Mouse (Mus musculus) brain, embryonic 14.5 days (tissue): ENCODE data around the gene Gm10277. TPM values are rescaled to one million over a fixed set of nuclear protein-coding genes. Genes with fewer than 3 reads are reported as not detected.

Experiments
- DNase-seq: peaks from one replicate; pipeline ENCODE4 v3.0.0-alpha.2; 2011; ENCODE audit warnings: low read depth
- CTCF ChIP-seq: fragments of 200-500 bp; IDR thresholded peaks from 2 replicates; pipeline ENCODE4 v1.5.1; 2012; ENCODE audit warnings: inconsistent platforms, mild to moderate bottlenecking, moderate library complexity, borderline replicate concordance; ENCODE audit not compliant: insufficient read depth, insufficient read length; ENCODE audit errors: extremely low read depth
- POLR2A ChIP-seq: fragments of 200-500 bp; IDR thresholded peaks from 2 replicates; pipeline ENCODE4 v1.6.1; 2012; ENCODE audit warnings: mild to moderate bottlenecking, inconsistent platforms, borderline replicate concordance; ENCODE audit not compliant: poor library complexity, insufficient read depth, insufficient read length, severe bottlenecking; ENCODE audit errors: extremely low read depth
- polyA plus RNA-seq: library from polyadenylated mRNA; depleted of rRNA; stranded (reverse); fragments of >200 nt; gene quantifications from 2 replicates; pipeline ENCODE4 v1.2.3, GENCODE M21; 2012

Gene Gm10277
- polyA plus RNA-seq, 1 experiment: not detected

DNA sequence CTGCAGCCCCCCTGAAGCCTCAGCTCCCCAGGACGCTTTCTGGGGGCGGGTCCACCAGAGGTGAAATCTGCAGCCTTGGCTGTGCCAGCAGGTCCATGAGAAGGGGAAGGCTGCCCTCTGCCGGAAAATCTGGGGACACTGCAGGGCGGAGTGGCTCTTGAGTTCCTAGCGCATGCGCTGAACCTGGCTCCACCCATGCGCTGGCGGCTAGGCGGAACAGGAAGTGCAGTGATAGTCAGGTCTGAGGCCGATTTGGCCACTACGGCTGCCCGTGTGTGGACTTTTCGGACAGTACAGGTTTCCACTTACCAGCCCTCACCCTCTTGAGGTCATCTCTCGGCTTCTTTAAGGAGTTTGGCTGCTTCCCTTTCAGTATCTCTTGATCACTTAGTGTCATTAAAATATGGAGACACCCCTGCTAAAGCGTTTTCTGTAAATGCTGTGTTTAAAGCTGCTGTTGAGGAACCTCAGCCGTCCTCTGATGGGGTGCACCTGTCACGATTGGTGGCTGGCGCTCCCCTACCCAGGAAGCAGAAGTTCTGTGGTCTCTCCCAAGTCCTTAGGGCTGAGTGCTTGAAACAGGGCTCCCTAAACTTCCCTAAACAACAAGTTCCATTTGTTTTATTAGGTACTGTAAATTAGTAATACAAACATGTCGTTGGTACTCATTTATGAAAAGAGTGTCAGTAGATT is 5.8 kb upstream of the Gm10277 start:
- TF ChIP-seq CTCF (peak; percentile 100), POLR2A (peak; percentile 16; the same call in 1 of the 2 replicates)
- peak; percentile 98 for DNase-seq

GRCm38 (mm10) chr11:77792566-77792909 is 5.0 kb upstream of the Gm10277 start:
- TF ChIP-seq POLR2A (no peak), CTCF (no peak)
- DNase-seq: no peak

- no peak for TF ChIP-seq CTCF
- TF ChIP-seq POLR2A: no peak
- peak; percentile 87 for DNase-seq
Measured at GRCm38 (mm10) chr11:77791752-77792565, 4.4 kb upstream of the Gm10277 start.

DNA sequence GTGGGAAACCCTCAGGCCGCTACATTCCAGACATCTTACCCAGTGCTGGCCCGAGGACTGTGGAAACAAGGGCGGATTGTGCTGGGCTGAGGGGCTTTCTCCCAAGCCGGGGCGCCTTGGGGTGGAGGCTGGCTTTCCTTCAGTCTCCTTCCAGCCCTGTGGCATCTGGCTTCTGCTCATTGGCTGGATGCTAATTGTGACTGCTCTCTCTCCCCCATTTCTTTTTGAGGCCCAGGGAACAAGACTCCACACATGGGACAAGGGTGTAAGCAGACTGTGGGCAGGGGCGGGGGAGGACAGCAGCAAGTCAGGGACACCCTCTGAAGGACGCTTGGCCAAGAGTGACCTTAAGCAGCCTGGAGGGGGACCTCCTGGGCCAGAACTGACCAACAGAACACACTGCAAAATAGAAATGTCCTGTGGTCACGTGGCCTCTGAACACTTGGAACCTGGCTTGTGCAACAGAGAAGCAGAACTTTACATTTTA is 3.7 kb upstream of the Gm10277 start:
- TF ChIP-seq POLR2A (no peak), CTCF (no peak)
- DNase-seq: peak; percentile 84

GRCm38 (mm10) chr11:77790286-77790685 is 2.7 kb upstream of the Gm10277 start:
- no peak for TF ChIP-seq CTCF
- peak; percentile 36 for DNase-seq

GRCm38 (mm10) chr11:77789512-77789911 is 2.0 kb upstream of the Gm10277 start:
- no peak for TF ChIP-seq POLR2A
- DNase-seq: no peak

GRCm38 (mm10) chr11:77785768-77786561 is 1.6 kb downstream of the Gm10277 start:
- DNase-seq: peak; percentile 72
- TF ChIP-seq CTCF (no peak), POLR2A (no peak)

DNA sequence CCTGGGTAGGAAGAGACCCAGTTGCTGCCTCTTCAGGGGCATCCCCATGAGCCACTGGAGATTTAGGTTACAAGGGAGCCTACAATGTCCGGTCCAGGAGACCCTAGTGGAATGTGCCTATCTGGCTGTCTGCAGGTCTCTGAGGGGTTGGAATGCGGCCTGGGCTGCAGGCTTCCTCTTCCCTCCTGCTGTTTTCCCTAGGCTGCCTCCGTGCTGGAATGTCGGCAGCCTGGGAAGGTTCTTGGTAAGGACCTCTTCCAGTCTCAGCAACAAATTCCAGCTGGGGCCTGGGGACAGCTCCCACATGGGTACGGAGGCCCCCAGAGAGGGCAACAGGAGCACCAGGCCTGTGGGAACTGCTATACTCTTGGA is 2.2 kb downstream of the Gm10277 start:
- no peak for DNase-seq
- no peak for TF ChIP-seq POLR2A
- TF ChIP-seq CTCF: no peak

DNA sequence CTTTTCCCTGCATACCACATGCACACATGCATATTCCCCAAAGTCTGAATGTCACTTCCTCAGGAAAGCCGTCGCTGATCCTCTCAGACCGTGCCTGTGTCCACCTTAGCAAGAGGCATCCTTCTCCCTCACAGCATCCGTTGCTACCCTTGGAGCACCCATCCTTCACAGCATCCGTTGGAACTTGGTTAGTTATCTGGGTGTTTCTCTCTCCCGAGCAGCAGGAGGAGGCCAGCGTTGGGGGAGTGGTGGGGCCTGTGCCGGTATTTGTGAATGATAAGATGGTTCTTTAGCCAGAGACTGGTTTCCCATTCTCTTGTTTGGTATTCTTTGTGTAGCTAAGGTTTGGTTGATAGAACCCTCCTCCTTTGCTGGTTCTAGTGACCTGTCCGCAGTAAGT is 2.7 kb downstream of the Gm10277 start:
- TF ChIP-seq POLR2A (no peak), CTCF (no peak)
- DNase-seq: no peak

- no peak for TF ChIP-seq POLR2A
- peak; percentile 26; the same call in 1 of the 2 replicates for TF ChIP-seq CTCF
- peak; percentile 51 for DNase-seq
Measured at GRCm38 (mm10) chr11:77783747-77784646, 3.5 kb downstream of the Gm10277 start.
